Mouse (Mus musculus): ENCODE measurements around the gene Trim75.

Trim75 gene

DNA sequence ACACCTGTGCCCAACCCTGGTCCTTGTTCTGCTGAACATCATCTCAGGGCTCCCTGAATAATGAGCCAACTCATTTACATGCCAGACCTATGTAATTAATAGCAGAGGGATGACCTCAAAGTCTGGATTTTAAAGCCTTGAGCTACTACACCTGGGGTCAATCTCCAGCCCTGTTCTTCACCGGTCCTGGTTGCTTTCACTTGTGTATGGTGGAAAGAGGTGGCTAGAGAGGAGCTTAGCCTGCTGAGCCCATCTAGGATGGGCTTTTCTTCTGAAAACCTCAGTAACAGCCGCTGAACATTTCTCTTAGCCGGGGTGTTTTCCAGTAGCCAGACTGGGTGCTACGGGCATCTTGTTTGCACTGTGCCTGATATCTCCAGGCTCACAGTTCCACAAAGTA, at the start of gene Trim75:
Trim75 (minus strand) TSS at position 101 of the 400 bp plus-strand sequence.
- in situ Hi-C loops (cut with MboI, MseI), result no loop called here

DNA sequence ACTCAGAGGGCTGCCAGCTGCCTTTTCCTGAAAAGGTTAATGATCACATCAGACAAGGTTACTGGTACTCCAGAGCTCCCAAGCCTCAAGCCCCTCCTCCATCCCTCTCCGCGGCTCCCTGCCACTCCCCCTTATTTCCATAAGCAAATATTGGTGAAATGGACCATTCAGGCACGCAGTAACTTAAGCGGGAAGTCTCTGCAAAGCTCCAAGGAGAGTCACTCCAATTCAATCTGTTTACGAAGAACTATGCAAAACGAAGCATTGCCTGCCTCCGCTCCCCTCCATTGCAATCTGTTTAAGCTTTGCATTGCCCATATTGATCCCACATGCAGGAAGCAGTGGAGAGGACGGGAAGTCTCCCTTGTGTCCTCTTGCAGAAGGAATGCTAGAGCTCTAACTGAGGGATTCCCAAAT, 49.5 kb upstream of the Trim75 start, which contains the start of gene Apela:
Apela (minus strand) TSS at position 220 of the 417 bp plus-strand sequence.
- in situ Hi-C loops (cut with MboI, MseI), result no loop called here

DNA sequence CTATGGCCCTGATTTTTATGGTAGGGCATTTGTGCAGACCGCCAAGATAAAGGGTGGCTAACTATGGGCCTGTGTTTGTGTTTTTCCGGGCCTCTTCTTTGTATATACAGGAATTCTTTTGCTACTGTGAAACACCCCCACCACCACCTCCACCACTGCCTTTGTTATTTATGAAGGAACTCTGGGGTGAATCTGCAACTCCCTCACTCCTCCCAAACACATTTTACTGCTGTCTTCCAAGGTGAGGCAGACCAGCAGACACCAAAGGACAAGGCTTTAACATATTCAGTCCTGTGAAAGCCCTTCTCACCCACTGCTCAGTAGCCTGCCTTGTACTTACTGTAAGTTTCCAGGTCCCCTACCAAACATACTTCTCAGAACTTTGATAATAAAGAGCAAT, 46.5 kb upstream of the Trim75 start:
- in situ Hi-C loops (cut with MboI, MseI), result no loop called here

DNA sequence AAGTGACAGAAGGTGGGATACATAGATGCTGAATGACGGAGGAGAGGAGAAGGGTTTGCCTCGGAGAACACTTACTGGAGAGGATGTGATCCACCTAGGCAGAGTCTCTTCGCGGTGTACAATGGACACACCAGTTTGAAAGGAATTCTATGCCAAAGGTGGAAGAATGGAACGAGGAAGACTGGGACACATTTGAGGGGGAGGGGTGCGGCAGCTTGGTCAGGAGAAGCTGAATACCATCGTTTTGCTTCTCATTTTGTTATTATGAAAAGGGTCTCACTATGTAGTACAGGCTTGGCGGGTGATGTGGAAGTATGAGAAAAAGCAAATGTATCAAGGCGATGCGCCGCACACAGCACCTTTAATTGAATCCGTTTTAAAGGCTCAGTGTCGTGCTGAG, 45.4 kb upstream of the Trim75 start:
- in situ Hi-C loops (cut with MboI, MseI), result no loop called here

DNA sequence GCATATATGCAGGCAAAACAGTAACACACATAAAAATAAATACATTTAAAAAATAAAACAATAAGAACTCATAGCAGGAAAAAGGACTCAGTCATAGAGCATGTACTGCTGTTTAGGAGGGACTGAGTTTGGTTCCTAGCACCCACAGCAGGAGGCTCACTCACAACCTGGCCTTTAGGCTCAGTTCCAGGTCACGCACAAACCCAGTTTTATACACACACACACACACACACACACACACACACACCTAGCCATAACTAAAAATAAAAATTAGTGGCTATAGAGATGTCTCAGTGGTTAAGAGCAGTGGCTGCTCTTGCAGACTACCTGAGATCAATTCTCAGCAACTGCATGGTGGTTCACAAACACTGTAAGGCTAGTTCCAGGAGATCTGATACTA, 44.5 kb upstream of the Trim75 start:
- in situ Hi-C loops (cut with MboI, MseI), result no loop called here

DNA sequence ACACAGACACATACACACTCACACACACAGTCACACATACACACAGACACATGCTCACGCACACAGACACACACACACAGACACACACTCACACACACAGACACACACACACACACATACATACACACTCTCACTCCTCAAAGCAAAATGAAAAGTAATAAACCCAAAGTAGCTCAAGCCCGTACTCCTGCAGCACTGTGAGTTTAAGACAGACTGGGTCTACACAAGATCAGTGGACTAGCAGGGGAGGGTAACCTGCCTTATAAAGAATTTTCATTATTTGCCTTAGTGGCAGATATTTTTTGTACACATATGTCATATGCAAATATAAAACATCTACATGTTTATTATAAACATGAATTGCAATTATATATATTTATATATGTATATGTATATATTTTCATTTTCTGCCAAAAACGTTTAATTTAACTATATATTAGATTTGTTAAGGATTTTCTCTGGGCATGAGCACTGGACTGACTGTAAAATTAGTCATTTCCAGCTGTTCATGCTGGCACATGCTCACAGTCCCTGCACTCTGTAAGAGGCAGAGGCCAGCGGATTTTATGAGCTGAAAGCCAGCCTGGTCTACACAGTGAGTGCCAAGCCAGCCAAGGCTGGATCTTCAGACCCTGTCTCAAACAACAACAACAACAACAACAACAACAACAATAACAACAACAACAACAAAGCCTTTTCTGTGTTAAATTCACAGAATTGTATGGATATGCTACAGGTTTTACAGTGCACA, 43.3 kb upstream of the Trim75 start:
- in situ Hi-C loops (cut with MboI, MseI), result no loop called here

DNA sequence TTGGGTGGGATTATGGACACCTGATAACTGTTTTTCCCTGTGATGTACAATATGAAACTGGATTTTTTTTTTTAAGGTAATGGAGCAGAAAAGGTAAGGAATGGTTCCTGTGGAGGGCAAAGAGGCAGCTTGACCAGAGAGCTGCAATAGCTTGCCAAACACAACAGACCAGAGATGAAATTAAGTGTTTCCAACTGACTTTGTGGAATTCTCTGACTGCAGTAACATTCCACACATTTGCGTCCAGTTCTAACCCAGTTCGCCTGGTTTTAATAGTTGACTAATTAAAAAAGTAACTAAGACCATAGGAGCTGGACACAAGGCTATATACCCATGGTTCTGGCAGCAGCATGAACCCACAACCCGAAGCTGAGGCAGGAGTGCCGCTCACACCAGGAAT, 42.1 kb upstream of the Trim75 start:
- in situ Hi-C loops (cut with MboI, MseI), result loop anchor here (5.0 kb wide), 1 partner anchor 78 kb away; no protein-coding TSS in a partner anchor

DNA sequence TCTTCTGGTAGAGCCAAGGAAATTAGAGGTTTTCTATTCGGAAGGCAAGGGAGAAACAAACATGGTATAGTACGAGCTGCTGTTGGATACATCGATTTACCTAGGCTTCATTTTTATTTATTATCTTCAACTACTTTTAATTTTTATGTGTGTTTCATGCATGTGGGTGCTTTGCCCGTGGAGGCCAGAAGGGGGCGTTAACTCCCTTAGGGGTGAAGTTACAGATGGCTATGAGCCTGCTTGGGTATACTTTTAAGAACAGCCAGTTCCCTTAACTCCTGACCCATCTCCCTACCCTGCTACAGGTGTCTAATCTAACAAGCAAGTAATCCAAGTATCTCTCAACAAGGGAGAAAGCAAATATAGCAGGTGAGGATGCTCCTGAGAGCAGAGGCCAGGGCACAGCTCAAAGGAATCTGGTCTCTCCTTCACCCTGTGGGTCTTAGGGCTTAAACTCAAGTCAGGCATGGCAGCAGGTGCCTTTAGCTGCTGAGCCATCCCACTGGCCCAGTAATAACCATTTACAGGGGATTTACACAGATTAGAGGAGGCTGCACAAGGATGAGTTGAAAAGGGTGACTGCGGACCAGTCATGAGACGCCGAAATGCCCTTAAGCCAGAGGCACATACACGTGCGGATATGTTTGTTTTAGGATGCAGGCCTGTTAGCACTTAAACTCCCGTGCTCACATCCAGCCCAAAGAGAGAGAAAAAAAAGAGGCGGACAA, 41.5 kb upstream of the Trim75 start:
- in situ Hi-C loops (cut with MboI, MseI), result loop anchor here (5.0 kb wide), 1 partner anchor 78 kb away; no protein-coding TSS in a partner anchor

DNA sequence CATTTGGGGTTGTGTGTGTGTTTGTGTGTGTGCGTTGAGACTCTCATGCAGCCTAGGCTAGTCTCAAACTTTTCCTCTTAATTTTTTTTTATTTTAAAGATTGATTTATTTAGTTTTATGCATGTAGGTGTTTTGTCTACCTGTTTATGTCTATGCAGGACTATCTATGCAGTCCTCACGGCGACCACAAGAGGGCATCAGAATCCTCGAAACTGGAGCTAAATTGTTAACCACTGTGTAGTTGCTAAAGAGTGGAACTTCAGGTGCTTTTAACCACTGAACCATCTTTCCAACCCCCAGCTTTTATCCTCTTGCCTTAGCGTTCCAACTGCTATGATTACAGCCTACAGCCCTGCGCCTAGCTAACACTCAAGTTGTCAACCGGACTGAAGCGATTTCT, 34.9 kb upstream of the Trim75 start:
- in situ Hi-C loops (cut with MboI, MseI), result loop anchor here (25.0 kb wide), 1 partner anchor 1415 kb away; no protein-coding TSS in a partner anchor

DNA sequence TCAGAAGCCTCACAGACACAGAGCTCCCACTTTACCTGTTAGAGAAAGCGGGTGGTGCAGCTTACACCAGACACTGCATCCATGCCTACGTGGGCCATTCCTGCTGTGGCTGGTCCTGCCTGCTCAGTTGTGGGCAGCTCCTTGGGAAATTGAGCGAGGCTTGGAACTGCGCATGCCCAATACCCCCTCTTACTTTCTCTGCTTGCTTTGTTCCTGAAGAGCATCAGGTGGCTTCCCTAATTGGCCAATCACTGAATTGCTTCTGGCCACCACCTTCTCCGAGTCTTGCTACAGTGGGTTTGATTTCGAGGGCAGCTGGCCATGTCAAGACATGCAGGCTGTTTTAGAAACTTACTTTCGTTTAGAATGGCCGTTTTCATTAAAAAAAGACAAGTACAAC, 30.8 kb upstream of the Trim75 start, which contains the start of the genes Trim61 and Trim60:
Trim61 (minus strand) TSS at position 101 of the 400 bp plus-strand sequence.
Trim60 (minus strand) TSS at position 162 of the 400 bp plus-strand sequence.
- in situ Hi-C loops (cut with MboI, MseI), result loop anchor here (25.0 kb wide), 1 partner anchor 1419 kb away; no protein-coding TSS in a partner anchor

DNA sequence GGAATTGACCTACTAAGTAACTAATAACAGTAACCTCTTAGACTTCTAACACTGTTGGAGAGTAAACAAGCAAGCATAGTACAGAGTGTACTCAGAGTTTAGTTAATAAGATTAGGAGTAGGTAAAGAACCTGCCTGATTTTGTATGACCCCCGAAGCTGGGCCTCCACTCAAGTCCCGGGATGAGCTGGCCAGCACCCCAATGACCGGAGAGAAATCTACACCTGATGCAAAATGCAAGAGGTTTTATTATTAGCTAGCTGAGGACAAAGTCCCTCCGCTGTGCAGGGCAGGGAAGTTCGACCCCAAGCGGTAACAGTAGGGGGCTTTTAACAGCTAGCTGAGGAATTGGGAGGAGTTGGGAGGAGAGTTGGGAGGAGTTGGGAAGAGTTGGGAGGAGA, 20.0 kb upstream of the Trim75 start:
- in situ Hi-C loops (cut with MboI, MseI), result loop anchor here (25.0 kb wide), 1 partner anchor 1430 kb away; no protein-coding TSS in a partner anchor

DNA sequence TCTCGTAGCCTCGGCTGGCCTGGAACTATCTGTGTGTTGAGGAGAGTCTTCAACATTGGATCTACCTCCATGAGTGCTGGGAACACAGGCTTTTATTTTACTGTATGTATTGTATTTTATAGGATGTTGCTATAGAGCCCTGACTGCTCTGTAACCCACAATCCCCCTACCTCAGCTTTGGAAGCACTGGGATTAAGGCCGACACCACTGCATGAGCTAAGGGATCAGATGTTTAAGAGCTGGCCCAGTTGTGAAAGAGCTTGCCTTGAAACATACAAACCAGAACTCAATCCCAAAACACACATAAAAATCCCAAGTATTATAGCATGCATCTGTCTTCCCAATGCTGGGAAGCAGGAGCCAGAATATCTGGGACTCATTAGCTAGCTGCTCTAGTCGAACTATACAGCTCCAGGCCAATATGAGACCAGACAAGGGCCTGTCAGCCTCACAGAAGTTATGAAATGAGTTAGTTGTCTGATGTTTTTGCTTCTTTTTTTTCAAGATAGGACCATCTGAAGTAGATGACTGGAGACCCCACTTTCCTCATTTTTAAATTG, 11.3 kb upstream of the Trim75 start:
- in situ Hi-C loops (cut with MboI, MseI), result no loop called here

DNA sequence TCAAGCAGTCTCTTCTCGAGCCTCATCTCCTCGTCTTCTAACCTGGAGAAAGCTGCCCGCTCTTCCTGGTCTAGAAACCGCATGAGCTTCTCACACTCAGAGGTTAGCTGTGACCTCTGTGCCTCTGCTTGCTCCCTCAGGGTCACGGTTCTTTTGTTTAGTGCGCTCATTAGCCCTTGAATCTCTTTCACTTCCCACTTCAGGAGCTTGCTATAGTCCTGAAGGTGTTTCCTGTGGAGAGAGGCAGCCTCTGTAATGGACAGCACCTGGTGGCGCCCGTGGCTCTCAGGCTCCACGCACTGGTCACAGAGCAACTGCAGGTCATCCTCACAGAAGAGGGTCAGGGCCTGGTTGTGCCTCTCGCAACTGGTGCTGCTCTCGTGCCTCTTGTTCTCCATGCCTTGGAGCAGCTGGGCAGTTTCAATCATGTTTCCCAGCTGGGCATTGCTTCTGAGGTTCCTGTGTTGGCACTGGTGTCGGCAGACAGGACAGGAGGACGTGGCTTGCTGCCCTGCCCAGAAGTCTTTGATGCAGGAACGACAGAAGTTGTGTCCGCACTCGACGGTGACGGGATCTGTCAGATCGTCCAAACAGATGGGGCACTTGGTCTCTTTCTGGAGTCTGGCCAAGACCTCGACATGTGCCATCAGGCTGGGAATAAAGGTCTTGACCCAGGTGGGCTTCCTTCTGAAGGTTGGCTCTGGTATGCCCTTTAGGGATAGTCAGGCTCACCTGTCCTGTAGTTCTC, 4.3 kb downstream of the Trim75 start:
- in situ Hi-C loops (cut with MboI, MseI), result no loop called here

DNA sequence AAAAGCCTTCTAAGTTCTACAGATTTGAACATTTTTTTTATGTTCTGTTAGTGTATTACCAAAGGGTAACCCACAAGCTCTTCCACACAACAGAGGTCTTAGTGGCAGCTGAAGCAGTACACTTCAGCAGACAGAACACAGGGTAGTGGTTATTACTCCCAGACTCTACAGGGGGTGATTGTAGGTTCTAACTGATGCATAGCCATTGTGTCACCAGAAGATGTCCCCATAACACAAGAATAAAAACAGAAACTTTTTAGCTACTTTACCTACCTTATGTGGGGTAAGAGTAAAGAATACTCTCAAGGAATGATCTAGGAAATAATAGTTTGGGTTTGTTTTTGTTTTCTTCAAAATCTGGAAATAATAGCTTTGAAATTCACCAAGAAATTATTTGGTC, 24.8 kb downstream of the Trim75 start:
- in situ Hi-C loops (cut with MboI, MseI), result loop anchor here (5.0 kb wide), 1 partner anchor 144 kb away; no protein-coding TSS in a partner anchor

DNA sequence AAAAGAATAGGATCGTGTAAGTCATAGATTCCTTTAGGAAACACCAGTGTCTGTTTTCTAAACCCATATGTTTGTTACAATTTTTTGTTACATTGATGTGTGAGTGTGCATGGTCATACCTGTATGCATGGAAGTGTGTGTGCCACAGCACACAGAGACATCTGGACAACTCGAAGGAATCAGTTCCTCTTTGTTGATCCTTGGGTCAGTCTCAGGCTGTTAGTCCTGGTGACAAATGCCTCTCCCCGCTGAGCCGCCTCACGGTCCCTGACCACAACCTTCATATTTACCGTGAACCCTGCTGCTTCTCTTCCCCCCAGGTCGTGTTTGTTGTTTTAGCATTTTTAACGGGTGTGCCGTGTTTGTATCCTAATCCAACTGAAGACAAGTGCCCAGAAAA, 28.6 kb downstream of the Trim75 start:
- in situ Hi-C loops (cut with MboI, MseI), result no loop called here

DNA sequence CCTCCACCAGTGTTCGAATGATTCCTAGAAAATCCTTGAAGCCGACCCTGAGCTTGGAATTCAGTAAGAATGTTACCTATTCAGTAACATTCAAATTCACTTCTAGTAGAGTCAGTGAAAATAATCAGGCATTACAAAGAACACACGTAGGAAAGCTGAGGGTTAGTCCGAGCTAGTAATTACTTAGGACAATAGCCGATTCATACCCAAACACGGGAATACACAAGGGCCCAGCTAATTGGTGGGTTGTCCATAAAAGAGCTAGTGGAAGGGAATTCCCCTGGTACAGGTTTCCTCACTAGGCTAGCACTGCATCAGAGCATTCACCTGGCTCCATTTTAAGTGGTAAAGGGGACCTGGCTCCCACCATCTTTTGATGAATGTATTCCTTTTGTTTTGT, 35.5 kb downstream of the Trim75 start:
- in situ Hi-C loops (cut with MboI, MseI), result no loop called here

DNA sequence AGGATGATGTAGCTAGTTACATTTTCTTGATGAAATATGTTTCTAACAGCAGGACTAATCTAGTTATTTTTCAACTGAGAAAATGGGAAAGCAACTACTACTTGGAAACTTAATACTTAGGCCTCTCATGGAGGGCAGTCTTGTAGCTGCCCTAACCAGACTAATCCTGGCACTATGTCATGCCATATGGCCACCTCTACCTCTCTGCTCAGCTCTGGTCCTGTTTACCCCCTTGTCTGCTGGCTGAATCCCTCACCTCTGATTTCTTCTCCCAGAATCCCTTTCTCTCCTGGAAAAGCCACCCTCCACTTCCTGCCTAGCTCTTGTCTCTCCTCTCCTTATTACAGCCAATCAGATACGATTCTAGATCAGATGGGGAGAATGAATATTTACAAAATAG, 39.3 kb downstream of the Trim75 start:
- in situ Hi-C loops (cut with MboI, MseI), result loop anchor here (10.0 kb wide), 1 partner anchor 1536 kb away; the partner anchor contains the start of gene Tma16

DNA sequence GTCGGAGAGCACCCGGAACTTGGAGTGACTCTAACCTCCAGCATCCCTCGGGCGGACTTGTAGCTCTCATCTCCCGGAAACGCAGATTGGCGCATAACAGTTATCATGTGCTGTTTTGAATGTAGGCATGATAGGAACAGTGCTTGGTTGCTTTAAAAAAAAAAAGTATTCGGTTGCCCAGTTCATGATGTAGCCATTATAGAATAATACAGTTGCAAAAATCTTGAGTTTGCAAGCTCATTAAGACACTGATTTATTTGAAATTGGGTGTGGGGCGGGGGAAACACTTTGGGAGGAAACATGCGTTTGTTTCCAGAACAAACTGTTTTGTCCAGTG, 40.0 kb downstream of the Trim75 start:
- in situ Hi-C loops (cut with MboI, MseI), result loop anchor here (10.0 kb wide), 1 partner anchor 1537 kb away; the partner anchor contains the start of gene Tma16

DNA sequence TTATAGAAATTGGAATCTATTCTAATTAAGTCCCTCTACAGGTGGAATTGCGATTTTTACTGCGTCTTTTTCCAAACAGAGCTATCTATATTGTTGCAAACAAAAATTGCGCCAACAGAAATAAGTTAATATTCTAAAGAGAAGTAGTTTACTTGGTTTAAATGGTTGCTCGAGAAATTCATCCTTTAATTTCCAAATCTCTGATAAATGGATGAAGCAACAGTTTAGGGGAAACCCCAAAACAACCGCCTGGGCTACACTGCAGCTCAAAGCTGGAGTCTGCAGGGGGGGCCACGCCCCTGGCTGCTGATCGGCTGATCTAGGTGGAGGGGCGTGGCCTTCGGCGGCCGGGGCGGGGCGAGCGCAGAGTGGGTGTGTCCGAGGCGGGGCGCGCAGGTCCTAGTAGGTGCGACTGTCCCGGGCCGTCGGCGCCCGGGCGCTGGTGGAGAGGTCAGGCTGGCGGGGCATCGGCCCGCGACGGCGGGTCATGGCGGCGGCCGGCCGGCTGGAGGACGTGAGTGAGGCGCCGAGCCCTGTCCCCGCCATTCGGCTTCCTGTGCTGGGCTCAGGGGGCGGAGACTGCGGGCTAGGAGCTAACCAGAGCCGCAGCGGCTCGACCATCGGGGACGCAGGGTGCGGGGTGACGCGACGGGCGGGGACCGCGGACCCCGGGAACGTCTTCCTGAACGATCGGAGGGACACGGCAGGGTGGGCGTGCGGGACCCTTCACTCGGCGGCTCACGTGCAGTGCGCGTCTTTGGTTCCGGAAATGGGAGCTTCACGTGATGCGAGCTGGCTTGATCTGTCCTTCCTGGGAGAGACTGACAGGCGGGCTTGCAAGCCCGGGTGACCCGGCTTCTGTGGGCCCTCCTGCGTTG, 40.6 kb downstream of the Trim75 start, which contains the start of gene Tmem192:
Tmem192 (plus strand) TSS at position 366 of the 878 bp plus-strand sequence.
- in situ Hi-C loops (cut with MboI, MseI), result loop anchor here (10.0 kb wide), 1 partner anchor 1538 kb away; the partner anchor contains the start of gene Tma16

DNA sequence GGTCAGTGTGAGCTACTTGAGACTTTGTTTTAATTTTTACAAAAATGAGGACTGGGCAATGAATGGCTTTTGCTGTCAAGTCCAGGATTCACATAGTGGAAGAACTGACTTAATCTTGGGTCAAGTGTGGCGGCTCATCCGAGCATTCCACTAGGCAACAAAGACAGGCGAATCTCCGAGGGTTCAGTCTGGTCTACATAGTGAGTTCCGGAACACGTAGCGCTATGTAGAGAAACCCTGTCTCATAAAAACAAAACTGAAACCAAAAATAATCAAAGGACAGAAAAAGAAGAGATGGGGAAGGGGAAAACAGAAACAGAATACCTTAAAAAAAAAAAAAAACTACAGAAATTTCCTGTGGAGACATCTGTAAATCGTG, 41.2 kb downstream of the Trim75 start:
- in situ Hi-C loops (cut with MboI, MseI), result loop anchor here (10.0 kb wide), 1 partner anchor 1538 kb away; the partner anchor contains the start of gene Tma16
